Mouse (Mus musculus): Measurements from ENCODE around the gene Zfp512b.

- TF ChIP-seq CTCF (conservative IDR thresholded peaks at IDR 0.05; ENCODE audit: low read length), result no peak
- TF ChIP-seq NANOG (IDR thresholded peaks at IDR 0.05; ENCODE audit: borderline replicate concordance, low read length), result no peak
- no peak for TF ChIP-seq POU5F1 (IDR thresholded peaks at IDR 0.05; ENCODE audit: borderline replicate concordance, low read length)
These were observed 12.9 kb downstream of the Zfp512b start for GRCm38 (mm10) chr2:181579681-181580080.
